Mouse (Mus musculus) neural tube, embryonic 14.5 days (tissue): ENCODE data around the gene Pnrc2. TPM values are rescaled to one million over a fixed set of nuclear protein-coding genes. Genes with fewer than 3 reads are reported as not detected.

Experiments used
- ATAC-seq: fragments of 200-750 bp; cut with Nextera tagmentation; 2 replicates; pipeline ENCODE4 v1.8.0; 2017; ENCODE audit warnings: low read depth, mild to moderate bottlenecking, moderate TSS enrichment, moderate library complexity
- H3K27ac ChIP-seq: fragments of 300-500 bp; sonication (generic); 2 replicates; pipeline ENCODE4 v1.5.1; 2014; ENCODE audit warnings: low read depth, mild to moderate bottlenecking, control low read depth, low read length, moderate library complexity, mixed read lengths
- H3K27me3 ChIP-seq: fragments of 300-500 bp; sonication (generic); 2 replicates; pipeline ENCODE4 v1.6.1; 2014; ENCODE audit warnings: low read length; ENCODE audit not compliant: control insufficient read depth, insufficient read depth
- H3K36me3 ChIP-seq: fragments of 300-500 bp; sonication (generic); 2 replicates; pipeline ENCODE4 v1.6.1; 2014; ENCODE audit warnings: low read length, mixed read lengths; ENCODE audit not compliant: control insufficient read depth, insufficient read depth
- H3K4me1 ChIP-seq: fragments of 300-500 bp; sonication (generic); 2 replicates; pipeline ENCODE4 v1.6.1; 2014; ENCODE audit warnings: low read length; ENCODE audit not compliant: control insufficient read depth, insufficient read depth
- H3K4me2 ChIP-seq: fragments of 300-500 bp; sonication (generic); 2 replicates; pipeline ENCODE4 v1.6.1; 2014; ENCODE audit warnings: mild to moderate bottlenecking, low read depth, low read length, control low read depth
- H3K4me3 ChIP-seq: fragments of 300-500 bp; sonication (generic); 2 replicates; pipeline ENCODE4 v1.5.1; 2014; ENCODE audit warnings: low read depth, low read length, control low read depth, mixed read lengths
- H3K9ac ChIP-seq: fragments of 300-500 bp; sonication (generic); replicated peaks from 2 replicates; pipeline ENCODE4 v1.6.1; 2014; ENCODE audit warnings: low read depth, mild to moderate bottlenecking, control low read depth, low read length, mixed read lengths
- H3K9me3 ChIP-seq: fragments of 300-500 bp; sonication (generic); 2 replicates; pipeline ENCODE4 v1.6.1; 2016; ENCODE audit warnings: low read length; ENCODE audit not compliant: control insufficient read depth
- WGBS: fragments of 180-500 bp; shearing (Covaris S2); extraction: QIAGEN DNeasy Blood & Tissue Kit; methylation state at CpG from one replicate; pipeline ENCODE4 v1.1.7; 2014; 5-methylcytosine and 5-hydroxymethylcytosine counted together
- polyA plus RNA-seq: library from polyadenylated mRNA; unstranded; fragments of >200 nt; fragmentation: Nextera tagmentation; extraction: Ambion mirVana; gene quantifications from 2 replicates; pipeline ENCODE4 v1.2.1, GENCODE M21; 2014

Pnrc2 gene
- polyA plus RNA-seq, 1 experiment from 2014 or later: 85.7 TPM

DNA sequence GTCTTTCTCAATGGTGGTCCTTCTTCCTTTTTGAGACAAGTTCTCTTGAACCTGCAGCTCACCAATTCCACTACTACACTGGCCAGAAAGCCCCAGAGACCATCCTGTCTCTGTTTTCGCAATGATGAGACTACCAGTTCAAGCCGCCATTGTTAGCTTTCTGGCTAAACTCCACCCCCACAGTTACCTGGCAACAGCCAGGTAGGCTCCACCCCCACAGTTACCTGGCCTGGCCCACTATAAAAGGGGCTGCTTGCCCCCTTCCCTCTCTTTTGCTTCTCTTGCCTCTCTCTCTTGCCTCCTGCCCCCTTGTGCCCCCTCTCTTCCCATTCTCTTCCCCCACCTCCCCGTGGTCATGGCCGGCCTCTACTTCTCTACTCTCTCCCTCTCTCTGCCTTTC is 51.9 kb downstream of the Pnrc2 start:
- 95% methylated on average over 4 of the region's 4 CpGs for WGBS
- H3K9ac ChIP-seq: no peak overlapping the region
- H3K4me3 ChIP-seq: no peak overlapping the region
- ATAC-seq: no peak
- no peak overlapping the region for H3K27ac ChIP-seq
- H3K36me3 ChIP-seq: no peaks in the 10 kb centered on the region
- H3K4me1 ChIP-seq: no peaks in the 10 kb centered on the region
- H3K27me3 ChIP-seq: no peaks in the 10 kb centered on the region
- no peaks in the 10 kb centered on the region for H3K9me3 ChIP-seq
- no peak overlapping the region for H3K4me2 ChIP-seq

Other genes starting within 250 kb of the Pnrc2 start
- gene Ifnlr1, start 187.6 kb downstream of the Pnrc2 start, polyA plus RNA-seq: 0.32 and 0.46 TPM in 2 replicates
- gene Il22ra1, start 145.7 kb downstream of the Pnrc2 start, polyA plus RNA-seq: not detected in 2 replicates
- 0.08 and 0.33 TPM in 2 replicates for gene Myom3, start 114.1 kb downstream of the Pnrc2 start, polyA plus RNA-seq
- gene Srsf10, start 18.1 kb downstream of the Pnrc2 start, polyA plus RNA-seq: 219 and 228 TPM in 2 replicates
- gene Cnr2, start 21.5 kb upstream of the Pnrc2 start, polyA plus RNA-seq: 0.13 and 0.15 TPM in 2 replicates
- gene Fuca1, start 46.9 kb upstream of the Pnrc2 start, polyA plus RNA-seq: 68.6 and 70.6 TPM in 2 replicates
- gene Hmgcl, start 72.6 kb upstream of the Pnrc2 start, polyA plus RNA-seq: 58.4 and 66.1 TPM in 2 replicates
- gene Gale, start 89.9 kb upstream of the Pnrc2 start, polyA plus RNA-seq: 35.8 and 44.1 TPM in 2 replicates
- gene Lypla2, start 98.8 kb upstream of the Pnrc2 start, polyA plus RNA-seq: 197 and 210 TPM in 2 replicates
- gene Pithd1, start 113.4 kb upstream of the Pnrc2 start, polyA plus RNA-seq: 73.3 and 73.6 TPM in 2 replicates
- gene Eloa, start 147.9 kb upstream of the Pnrc2 start, polyA plus RNA-seq: 29.7 and 32.2 TPM in 2 replicates
- 251 and 261 TPM in 2 replicates for gene Rpl11, start 179.6 kb upstream of the Pnrc2 start, polyA plus RNA-seq